In genomic region chr12:104609767-104610166, GRCm38 (mm10) we compare ENCODE assay signal across 11 mouse cellular contexts.
DNase-seq lines count a peak whose midpoint lies in the region; ATAC-seq lines count a peak whose summit lies in the region.
"Had no signal": no experiment of that assay in that cellular context is flagged by ENCODE, and none has a peak within 500 bp of the region (broad histone marks: within the 10 kb centered on the region; RNA-seq: fewer than 3 reads in every experiment).

No protein-coding gene starts in this region.

- H3K9me3 ChIP-seq in kidney, embryonic 16.5 days (ENCODE audit: low read length): peaks cover 7% of the 10 kb centered on the region; the same call in 1 of the 2 replicates
- no peaks in the 10 kb centered on the region for H3K9me3 ChIP-seq in embryonic facial prominence, embryonic 11.5 days (replicated peaks; ENCODE audit: control insufficient read depth, low read length)
- no peaks in the 10 kb centered on the region for H3K9me3 ChIP-seq in limb, embryonic 15.5 days
- H3K9me3 ChIP-seq: liver, embryonic 15.5 days had no signal

- DNase-seq in kidney, adult 18-20 months: peak; percentile 17
- peak; percentile 47 for DNase-seq in embryonic facial prominence, embryonic 11.5 days (ENCODE audit: low spot score)
- DNase-seq in gastrocnemius, postnatal 14 days: peak; percentile 36
- no peak for DNase-seq in adrenal gland, postnatal 36 days
- no peak for DNase-seq in cerebellum, adult 9-10 months
- no peak for DNase-seq in liver
- DNase-seq: right cerebral cortex, adult 18-20 months; thymus, adult 2 months had no signal

- H3K27ac ChIP-seq in kidney, embryonic 16.5 days (ENCODE audit: low read length): no peak overlapping the region
- no peak overlapping the region for H3K27ac ChIP-seq in embryonic facial prominence, embryonic 11.5 days (replicated peaks; ENCODE audit: low read depth, low read length)
- peak overlapping the region; percentile 87 for H3K27ac ChIP-seq in limb, embryonic 15.5 days
- H3K27ac ChIP-seq: liver, embryonic 15.5 days had no signal

- intact Hi-C loops in gastrocnemius, postnatal 14 days (cut with DNase I; ENCODE audit: low total_unique reads): no loop called here

- H3K9ac ChIP-seq in kidney, embryonic 16.5 days (replicated peaks; ENCODE audit: low read length): no peak overlapping the region
- no peak overlapping the region for H3K9ac ChIP-seq in embryonic facial prominence, embryonic 11.5 days (replicated peaks; ENCODE audit: low read length)
- H3K9ac ChIP-seq in limb, embryonic 15.5 days: no peak overlapping the region
- H3K9ac ChIP-seq: liver, embryonic 15.5 days had no signal

- H3K27me3 ChIP-seq in kidney, embryonic 16.5 days (ENCODE audit: insufficient read depth, low read length): no peaks in the 10 kb centered on the region
- no peaks in the 10 kb centered on the region for H3K27me3 ChIP-seq in embryonic facial prominence, embryonic 11.5 days (ENCODE audit: control insufficient read depth, insufficient read depth, low read length)
- H3K27me3 ChIP-seq in limb, embryonic 15.5 days: peaks cover 8% of the 10 kb centered on the region; the same call in 1 of the 2 replicates
- H3K27me3 ChIP-seq: liver, embryonic 15.5 days had no signal

- WGBS in kidney, embryonic 16.5 days: 61% methylated on average over 19 of the region's 19 CpGs
- WGBS in embryonic facial prominence, embryonic 11.5 days: 53% methylated on average over 19 of the region's 19 CpGs
- 26% methylated on average over 19 of the region's 19 CpGs for WGBS in limb, embryonic 15.5 days

- H3K4me3 ChIP-seq in kidney, embryonic 16.5 days (ENCODE audit: low read length): no peak overlapping the region
- no peak overlapping the region for H3K4me3 ChIP-seq in embryonic facial prominence, embryonic 11.5 days (ENCODE audit: low read depth, low read length)
- H3K4me3 ChIP-seq in limb, embryonic 15.5 days: no peak overlapping the region
- H3K4me3 ChIP-seq: liver, embryonic 15.5 days had no signal

- no peaks in the 10 kb centered on the region for H3K36me3 ChIP-seq in kidney, embryonic 16.5 days (ENCODE audit: insufficient read depth, low read length)
- H3K36me3 ChIP-seq in embryonic facial prominence, embryonic 11.5 days (replicated peaks; ENCODE audit: control insufficient read depth, insufficient read depth, low read depth, low read length): no peaks in the 10 kb centered on the region
- no peaks in the 10 kb centered on the region for H3K36me3 ChIP-seq in limb, embryonic 15.5 days
- H3K36me3 ChIP-seq: liver, embryonic 15.5 days had no signal

- ATAC-seq in kidney, embryonic 16.5 days (ENCODE audit: low FRiP score, low TSS enrichment): no peak
- ATAC-seq in embryonic facial prominence, embryonic 11.5 days (replicated peaks; ENCODE audit: insufficient number of reproducible peaks, low FRiP score, low TSS enrichment, low read depth): no peak
- peak; percentile 59; the same call in 1 of the 2 replicates for ATAC-seq in limb, embryonic 15.5 days (ENCODE audit: insufficient number of reproducible peaks, low FRiP score, low TSS enrichment, low read depth)

- no peak overlapping the region for H3K4me2 ChIP-seq in kidney, embryonic 16.5 days (replicated peaks; ENCODE audit: low read depth, low read length)
- H3K4me2 ChIP-seq in embryonic facial prominence, embryonic 11.5 days (ENCODE audit: low read depth, low read length): no peak overlapping the region
- peak overlapping the region; percentile 25; the same call in 1 of the 2 replicates for H3K4me2 ChIP-seq in limb, embryonic 15.5 days
- H3K4me2 ChIP-seq: liver, embryonic 15.5 days had no signal

- H3K4me1 ChIP-seq in kidney, embryonic 16.5 days (ENCODE audit: insufficient read depth, low read length): peaks cover 7% of the 10 kb centered on the region; the same call in 1 of the 2 replicates
- no peaks in the 10 kb centered on the region for H3K4me1 ChIP-seq in embryonic facial prominence, embryonic 11.5 days (ENCODE audit: control insufficient read depth, insufficient read depth, low read length)
- H3K4me1 ChIP-seq in limb, embryonic 15.5 days: peaks cover 20% of the 10 kb centered on the region
- H3K4me1 ChIP-seq: liver, embryonic 15.5 days had no signal

Comparison
In these comparisons a context has a peak if more than half of its experiments do, and no peak if none do; other contexts are left out.
1. DNase-seq: peak in kidney, adult 18-20 months (single experiment), embryonic facial prominence, embryonic 11.5 days (single experiment) and gastrocnemius, postnatal 14 days (single experiment); none in adrenal gland, postnatal 36 days (0 of 2), cerebellum, adult 9-10 months (single experiment) and liver (single experiment).